Mouse (Mus musculus) lung, adult 18-20 months (tissue): ENCODE data around the gene Neu3.

ENCODE experiments used
- DNase-seq, 2 experiments: peaks; one replicate each; pipeline ENCODE4 v3.0.0; 2022; ENCODE audit warnings: mixed read lengths in 2 of 2

Neu3 gene

GRCm38 (mm10) chr7:99790816-99791215, 37.4 kb downstream of the Neu3 start:
- DNase-seq = no peak

GRCm38 (mm10) chr7:99788563-99788962, 39.7 kb downstream of the Neu3 start:
- no peak for DNase-seq

- DNase-seq = no peak
These were observed 40.3 kb downstream of the Neu3 start for GRCm38 (mm10) chr7:99787935-99788334.

DNA sequence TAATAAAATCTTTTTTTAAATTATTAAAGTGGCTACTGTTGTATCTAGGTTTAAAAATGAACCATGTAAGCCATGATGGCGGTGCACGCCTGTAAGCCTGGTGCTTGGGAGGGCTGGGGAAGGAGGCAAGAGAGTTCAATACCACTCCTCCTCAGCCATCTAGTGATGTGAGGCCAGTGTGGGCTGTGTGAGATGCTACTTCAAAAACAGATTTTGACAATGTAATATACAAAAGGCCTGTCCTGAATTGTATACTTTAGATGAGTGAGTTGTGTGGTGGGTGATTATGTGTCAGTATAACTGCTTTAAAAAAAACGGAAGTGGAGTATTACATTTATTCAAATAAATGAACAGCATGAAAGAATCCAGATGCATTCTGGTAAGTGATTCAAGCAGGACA, 41.4 kb downstream of the Neu3 start:
- DNase-seq = no peak

DNA sequence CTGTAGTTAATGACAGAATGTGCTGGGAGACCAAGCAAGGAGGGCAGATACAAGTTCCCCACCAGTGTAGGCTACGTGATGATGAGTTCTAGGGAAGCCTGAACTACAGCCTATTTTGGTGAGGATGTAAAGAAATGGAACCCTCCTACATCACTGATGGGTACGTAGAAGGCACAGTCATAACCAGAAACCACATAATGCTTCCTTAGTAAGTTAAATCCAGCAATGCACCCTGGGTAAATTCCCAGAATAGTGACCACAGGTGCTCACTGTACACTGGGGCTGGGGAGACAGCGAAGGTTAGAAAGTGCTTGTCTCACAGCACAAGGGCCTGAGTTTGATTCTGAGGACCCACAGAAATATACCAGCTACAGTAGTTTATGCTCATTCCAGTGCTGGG, 42.7 kb downstream of the Neu3 start:
- DNase-seq = no peak

DNA sequence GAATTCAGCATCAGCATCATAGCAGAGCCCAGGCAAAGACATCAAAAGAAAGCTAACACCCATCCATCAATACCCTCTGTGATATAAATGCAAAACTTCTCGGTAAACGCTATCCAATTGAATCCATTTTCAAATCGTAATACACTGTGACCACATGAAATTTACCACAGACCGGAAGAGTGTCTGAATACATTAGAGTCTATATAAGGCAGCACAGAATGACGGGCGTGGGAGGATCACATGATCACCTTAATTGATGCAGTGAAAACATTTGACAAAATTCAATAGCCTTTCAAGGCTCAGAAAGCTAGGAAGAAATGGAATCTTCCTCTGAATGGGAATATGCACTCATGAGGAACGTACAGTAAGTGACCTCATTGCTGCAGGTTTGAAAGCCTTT, 44.8 kb downstream of the Neu3 start:
- DNase-seq = no peak

DNA sequence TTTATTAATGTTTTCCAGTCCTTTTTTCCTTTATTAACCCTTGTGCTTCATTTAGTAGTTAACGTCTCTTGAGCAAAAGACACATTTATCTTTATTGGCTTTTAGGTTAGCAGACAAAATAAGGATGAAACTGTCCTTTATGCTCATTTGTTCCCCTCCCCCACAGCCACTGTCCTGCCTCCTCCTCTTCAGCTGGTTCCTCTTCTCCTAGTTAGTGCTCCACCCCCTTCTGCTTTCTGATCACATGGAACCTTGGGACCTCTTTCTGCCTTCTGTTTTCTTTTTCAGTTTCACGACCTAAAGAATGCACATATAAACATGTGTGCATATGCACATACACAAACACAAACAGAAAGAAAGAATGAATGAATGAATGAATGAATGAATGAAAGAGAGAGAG, 46.3 kb downstream of the Neu3 start:
- DNase-seq = no peak

DNA sequence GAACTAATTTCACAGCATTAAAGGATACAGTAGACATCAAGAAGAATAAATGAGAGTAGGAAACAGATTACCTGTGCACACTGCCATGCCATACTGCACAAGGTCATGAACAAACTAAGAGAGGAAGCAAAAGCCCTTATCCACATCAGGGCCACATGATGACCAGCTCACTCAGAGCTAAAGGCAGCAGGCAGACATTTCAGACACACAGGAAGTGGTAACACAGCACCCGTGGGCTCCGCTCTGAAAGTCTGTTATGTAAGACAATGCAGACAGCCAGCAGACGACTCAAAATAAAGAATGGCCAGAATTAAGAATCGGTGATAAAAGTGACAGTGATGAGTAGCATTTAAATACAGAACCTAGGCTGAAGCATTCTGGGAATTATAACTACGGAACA, 46.8 kb downstream of the Neu3 start:
- peak in 1 of 2 experiments; percentile 15 for DNase-seq

- no peak for DNase-seq
These were observed 65.0 kb downstream of the Neu3 start, which contains the start of gene Olfr521 for GRCm38 (mm10) chr7:99763207-99763606. Gene Olfr521 (plus strand): TSS chr7:99763507.
